Mouse (Mus musculus) midbrain, embryonic 11.5 days (tissue): ENCODE measurements around the gene Tmem209. TPM values are rescaled to one million over a fixed set of nuclear protein-coding genes. Genes with fewer than 3 reads are reported as not detected.
A peak's percentile ranks its signal among the peaks of the same experiment; 100 is the strongest.

Source experiments
- ATAC-seq: fragments of 200-750 bp; cut with Nextera tagmentation; 2 replicates; pipeline ENCODE4 v1.8.0; 2017; ENCODE audit warnings: moderate TSS enrichment, moderate library complexity; ENCODE audit not compliant: low FRiP score
- DNase-seq: peaks from one replicate; pipeline ENCODE4 v3.0.0; 2015; ENCODE audit warnings: low spot score; ENCODE audit errors: missing footprints
- H3K27ac ChIP-seq: fragments of 300-500 bp; sonication (generic); 2 replicates; pipeline ENCODE4 v1.5.1; 2014; ENCODE audit warnings: low read depth, low read length
- H3K27me3 ChIP-seq: fragments of 300-500 bp; sonication (generic); 2 replicates; pipeline ENCODE4 v1.6.1; 2014; ENCODE audit warnings: mild to moderate bottlenecking, low read length, moderate library complexity, mixed read lengths; ENCODE audit not compliant: control insufficient read depth, insufficient read depth
- H3K36me3 ChIP-seq: fragments of 300-500 bp; sonication (generic); 2 replicates; pipeline ENCODE4 v1.6.1; 2014; ENCODE audit warnings: mild to moderate bottlenecking, low read length, moderate library complexity, mixed read lengths; ENCODE audit not compliant: control insufficient read depth, insufficient read depth
- H3K4me1 ChIP-seq: fragments of 300-500 bp; sonication (generic); 2 replicates; pipeline ENCODE4 v1.6.1; 2014; ENCODE audit warnings: low read length; ENCODE audit not compliant: control insufficient read depth, insufficient read depth
- H3K4me2 ChIP-seq: fragments of 300-500 bp; sonication (generic); 2 replicates; pipeline ENCODE4 v1.6.1; 2014; ENCODE audit warnings: mild to moderate bottlenecking, moderate library complexity
- H3K4me3 ChIP-seq: fragments of 300-500 bp; sonication (generic); 2 replicates; pipeline ENCODE4 v1.5.1; 2014; ENCODE audit warnings: low read depth, low read length
- H3K9ac ChIP-seq: fragments of 300-500 bp; sonication (generic); 2 replicates; pipeline ENCODE4 v1.6.1; 2014; ENCODE audit warnings: low read length
- H3K9me3 ChIP-seq: fragments of 300-500 bp; sonication (generic); 2 replicates; pipeline ENCODE4 v1.6.1; 2016; ENCODE audit warnings: low read length; ENCODE audit not compliant: control insufficient read depth
- WGBS: fragments of 180-500 bp; shearing (Covaris S2); extraction: QIAGEN DNeasy Blood & Tissue Kit; methylation state at CpG from one replicate; pipeline ENCODE4 v1.1.7; 2014; 5-methylcytosine and 5-hydroxymethylcytosine counted together
- polyA plus RNA-seq: library from polyadenylated mRNA; unstranded; fragments of >200 nt; fragmentation: Nextera tagmentation; extraction: Ambion mirVana; gene quantifications from 2 replicates; pipeline ENCODE4 v1.2.1, GENCODE M21; 2014

Tmem209 gene
- polyA plus RNA-seq, 1 experiment from 2014 or later: 46.0 TPM

- no peaks in the 10 kb centered on the region for H3K27me3 ChIP-seq
- WGBS: 75% methylated on average over 10 of the region's 10 CpGs
- H3K4me1 ChIP-seq: no peaks in the 10 kb centered on the region
- H3K9me3 ChIP-seq: no peaks in the 10 kb centered on the region
- H3K4me2 ChIP-seq: no peak overlapping the region
- DNase-seq (no peak), ATAC-seq (no peak)
- peaks cover 10% of the 10 kb centered on the region for H3K36me3 ChIP-seq
- no peak overlapping the region for H3K27ac ChIP-seq
- H3K9ac ChIP-seq: no peak overlapping the region
- H3K4me3 ChIP-seq: no peak overlapping the region
Observed at GRCm38 (mm10) chr6:30476025-30476765, 33.4 kb downstream of the Tmem209 start.

DNA sequence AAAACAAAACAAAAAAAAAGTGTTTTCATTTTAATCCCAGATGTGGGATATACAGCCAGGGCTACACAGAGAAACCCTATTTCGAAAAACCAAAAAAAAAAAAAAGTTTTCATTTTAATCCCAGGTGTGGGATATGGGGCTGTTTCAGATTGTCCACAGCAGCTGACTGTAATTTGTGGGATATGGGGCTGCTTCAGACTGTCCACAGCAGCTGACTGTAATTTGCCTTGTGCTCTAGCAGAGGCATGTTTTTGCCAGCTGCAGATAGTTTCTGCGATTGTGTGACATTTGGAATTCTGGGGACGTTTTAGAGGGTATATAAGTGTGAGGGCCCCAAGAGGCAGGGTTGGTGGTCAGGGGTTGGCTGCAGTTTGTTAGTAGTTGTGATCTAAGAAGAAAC, 37.9 kb downstream of the Tmem209 start:
- ATAC-seq (no peak), DNase-seq (no peak)
- Histone ChIP-seq H3K27me3 (no peaks in the 10 kb centered on the region), H3K36me3 (no peaks in the 10 kb centered on the region), H3K4me3 (no peak overlapping the region), H3K4me2 (no peak overlapping the region), H3K9ac (no peak overlapping the region), H3K27ac (no peak overlapping the region), H3K4me1 (no peaks in the 10 kb centered on the region), H3K9me3 (no peaks in the 10 kb centered on the region)
- 78% methylated on average over 3 of the region's 3 CpGs for WGBS

GRCm38 (mm10) chr6:30469370-30469769, 40.2 kb downstream of the Tmem209 start:
- no peaks in the 10 kb centered on the region; the same call in 1 of the 2 replicates for H3K4me1 ChIP-seq
- WGBS: 87% methylated on average over 12 of the region's 12 CpGs
- DNase-seq (no peak), ATAC-seq (no peak)
- H3K9me3 ChIP-seq: no peaks in the 10 kb centered on the region
- no peak overlapping the region for H3K4me2 ChIP-seq
- H3K9ac ChIP-seq: no peak overlapping the region
- H3K4me3 ChIP-seq: no peak overlapping the region
- no peaks in the 10 kb centered on the region for H3K36me3 ChIP-seq
- no peak overlapping the region for H3K27ac ChIP-seq
- no peaks in the 10 kb centered on the region for H3K27me3 ChIP-seq

- Histone ChIP-seq H3K27ac (no peak overlapping the region), H3K27me3 (no peaks in the 10 kb centered on the region), H3K36me3 (no peaks in the 10 kb centered on the region), H3K4me2 (no peak overlapping the region), H3K4me1 (no peaks in the 10 kb centered on the region; the same call in 1 of the 2 replicates), H3K4me3 (no peak overlapping the region), H3K9ac (no peak overlapping the region), H3K9me3 (no peaks in the 10 kb centered on the region)
- DNase-seq (no peak), ATAC-seq (no peak)
- WGBS: 59% methylated on average over 12 of the region's 12 CpGs
Observed at GRCm38 (mm10) chr6:30468684-30469083, 40.9 kb downstream of the Tmem209 start.

DNA sequence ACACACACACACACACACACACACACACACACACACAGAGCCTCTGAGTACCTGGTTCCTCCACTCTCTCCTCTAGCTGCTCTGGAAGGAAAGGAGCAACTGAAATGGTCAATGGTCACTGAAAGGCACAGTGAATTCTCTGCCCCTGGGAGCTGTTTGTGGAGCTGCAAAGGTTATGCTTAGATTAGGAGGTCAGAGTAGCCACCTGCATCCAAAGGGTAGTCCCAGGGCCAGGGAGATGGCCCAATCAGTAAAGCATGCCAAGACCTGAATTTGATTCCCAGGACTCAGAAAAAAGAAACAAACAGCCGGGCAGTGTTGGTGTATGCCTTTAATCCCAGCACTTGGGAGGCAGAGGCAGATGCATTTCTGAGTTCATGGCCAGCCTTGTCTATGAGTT, 41.5 kb downstream of the Tmem209 start:
- Histone ChIP-seq H3K9me3 (no peaks in the 10 kb centered on the region), H3K4me2 (no peak overlapping the region), H3K9ac (no peak overlapping the region), H3K4me3 (no peak overlapping the region), H3K27me3 (no peaks in the 10 kb centered on the region), H3K27ac (no peak overlapping the region), H3K36me3 (no peaks in the 10 kb centered on the region), H3K4me1 (no peaks in the 10 kb centered on the region; the same call in 1 of the 2 replicates)
- 57% methylated on average over 1 of the region's 1 CpGs for WGBS
- ATAC-seq: no peak
- DNase-seq: no peak

- no peaks in the 10 kb centered on the region for H3K36me3 ChIP-seq
- H3K9ac ChIP-seq: no peak overlapping the region
- DNase-seq (no peak), ATAC-seq (no peak)
- no peak overlapping the region for H3K27ac ChIP-seq
- 87% methylated on average over 11 of the region's 11 CpGs for WGBS
- H3K4me2 ChIP-seq: no peak overlapping the region
- peaks cover 11% of the 10 kb centered on the region for H3K4me1 ChIP-seq
- no peaks in the 10 kb centered on the region for H3K27me3 ChIP-seq
- H3K4me3 ChIP-seq: no peak overlapping the region
- H3K9me3 ChIP-seq: no peaks in the 10 kb centered on the region
Observed at GRCm38 (mm10) chr6:30465586-30465985, 44.0 kb downstream of the Tmem209 start.

DNA sequence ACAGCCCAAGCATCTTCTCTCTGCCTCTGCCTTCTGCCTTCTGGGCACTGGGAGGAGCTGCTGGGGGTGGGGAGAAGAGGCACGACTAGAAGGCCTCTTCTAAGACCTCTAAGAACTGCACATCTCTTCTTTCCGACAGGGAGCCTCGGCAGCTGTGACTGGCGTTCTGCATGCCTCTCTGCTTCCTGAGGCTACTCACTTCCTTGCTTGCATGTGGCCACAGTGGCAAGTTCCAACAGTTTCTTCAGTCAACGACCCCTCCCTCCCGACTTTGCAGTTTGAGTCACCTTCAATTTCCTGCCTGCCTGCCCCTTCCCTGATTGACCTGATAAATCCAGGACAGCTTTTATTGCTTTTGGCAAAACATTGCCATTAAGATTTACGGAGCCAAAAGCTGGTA, 46.8 kb downstream of the Tmem209 start:
- H3K36me3 ChIP-seq: no peaks in the 10 kb centered on the region
- H3K9ac ChIP-seq: no peak overlapping the region
- H3K27ac ChIP-seq: no peak overlapping the region
- WGBS: 39% methylated on average over 7 of the region's 7 CpGs
- H3K4me3 ChIP-seq: no peak overlapping the region
- no peak overlapping the region for H3K4me2 ChIP-seq
- H3K27me3 ChIP-seq: 0 out of 2 replicates have a peak, but pooled peaks cover 2% of the 10 kb centered on the region
- DNase-seq (no peak), ATAC-seq (no peak)
- H3K4me1 ChIP-seq: peaks cover 16% of the 10 kb centered on the region
- H3K9me3 ChIP-seq: no peaks in the 10 kb centered on the region

DNA sequence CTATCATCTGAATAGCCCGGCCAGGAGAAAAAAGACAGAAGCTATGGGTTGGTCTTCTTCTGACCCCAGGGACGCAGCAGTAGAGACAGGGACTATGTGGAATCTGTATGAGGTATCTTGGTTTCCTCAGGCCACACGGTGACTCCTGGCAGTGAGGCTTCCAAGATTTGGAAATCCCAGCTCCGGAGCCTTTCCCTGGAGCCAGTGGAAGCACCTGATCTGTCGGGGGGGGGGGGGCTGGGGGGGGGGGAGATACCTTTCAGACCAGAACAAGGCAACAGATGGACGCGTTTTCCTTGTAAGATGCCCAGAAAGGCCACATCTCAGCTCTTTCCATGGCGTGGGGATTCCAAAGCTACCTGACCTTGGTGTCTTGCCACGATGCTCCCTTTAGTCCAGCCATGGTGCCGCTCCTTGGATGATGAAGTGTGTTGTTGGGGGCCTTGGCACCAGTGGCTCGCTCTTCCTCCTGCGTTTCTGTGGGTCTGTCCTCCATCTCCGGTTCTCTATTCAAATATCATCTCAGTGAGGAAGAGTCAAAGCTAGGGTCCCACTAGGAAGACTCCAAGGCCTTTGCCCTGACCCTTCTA, 47.7 kb downstream of the Tmem209 start:
- Histone ChIP-seq H3K36me3 (no peaks in the 10 kb centered on the region), H3K4me3 (no peak overlapping the region), H3K9me3 (no peaks in the 10 kb centered on the region), H3K4me1 (peaks cover 16% of the 10 kb centered on the region), H3K27ac (no peak overlapping the region), H3K9ac (no peak overlapping the region), H3K4me2 (no peak overlapping the region), H3K27me3 (0 out of 2 replicates have a peak, but pooled peaks cover 2% of the 10 kb centered on the region)
- DNase-seq: no peak
- 87% methylated on average over 13 of the region's 13 CpGs for WGBS
- ATAC-seq: no peak

DNA sequence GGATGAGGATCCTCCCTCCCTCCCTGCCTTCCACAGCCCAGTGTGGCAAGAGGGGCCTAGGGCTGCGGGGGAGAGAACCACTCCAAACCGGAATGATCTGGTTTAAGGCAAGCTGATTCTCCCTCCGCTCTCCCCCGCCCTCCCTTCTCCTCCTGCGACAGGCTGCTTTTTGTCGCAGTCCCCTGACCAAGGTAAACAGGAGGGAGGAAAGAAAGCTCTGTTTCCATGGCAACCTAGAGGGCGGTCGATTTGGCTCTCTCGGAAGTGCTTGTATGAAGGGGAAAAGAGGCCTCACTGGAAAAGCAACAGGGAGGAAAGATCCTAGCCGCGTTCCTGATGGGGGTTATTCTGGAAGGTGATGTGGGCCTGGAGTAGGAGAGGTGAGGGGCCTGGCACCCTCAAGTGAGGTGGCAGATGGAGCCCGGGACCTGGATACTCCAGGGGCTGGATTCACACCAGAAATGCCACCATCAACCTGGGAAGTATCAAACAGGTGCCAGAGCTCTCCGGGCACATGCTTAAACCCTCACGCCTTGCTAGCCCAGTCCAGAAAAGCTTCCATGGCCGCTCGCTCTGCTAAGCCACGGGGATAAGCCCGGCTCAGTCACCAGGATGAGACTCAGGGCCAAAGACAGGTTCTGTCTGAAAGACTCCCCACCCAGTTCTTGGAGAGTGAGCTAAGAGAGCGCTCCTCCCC, 48.7 kb downstream of the Tmem209 start:
- ATAC-seq: peak; percentile 95
- WGBS: 10% methylated on average over 19 of the region's 19 CpGs
- H3K4me3 ChIP-seq: no peak overlapping the region

More for the DNA sequence above, 48.7 kb downstream of the Tmem209 start:
- H3K27me3 ChIP-seq: 0 out of 2 replicates have a peak, but pooled peaks cover 2% of the 10 kb centered on the region
- peak overlapping the region; percentile 56 for H3K4me2 ChIP-seq
- H3K36me3 ChIP-seq: no peaks in the 10 kb centered on the region
- peaks cover 16% of the 10 kb centered on the region for H3K4me1 ChIP-seq
- DNase-seq: peak; percentile 98
- no peaks in the 10 kb centered on the region for H3K9me3 ChIP-seq
- peak overlapping the region; percentile 82 for H3K27ac ChIP-seq
- H3K9ac ChIP-seq: peak overlapping the region; percentile 76
